Mouse (Mus musculus): Measurements from ENCODE around the gene BC107364. TPM values are rescaled to one million over a fixed set of nuclear protein-coding genes. Genes with fewer than 3 reads are reported as not detected.
A peak's percentile ranks its signal among the peaks of the same experiment; 100 is the strongest.
"Not testable (repeated sequence)": the region's sequence is repeated elsewhere in the genome, so short reads cannot be mapped to it uniquely, and the experiment has no call there.

The BC107364 gene
- polyA plus RNA-seq, 1 experiment, result 5.5 TPM

DNA sequence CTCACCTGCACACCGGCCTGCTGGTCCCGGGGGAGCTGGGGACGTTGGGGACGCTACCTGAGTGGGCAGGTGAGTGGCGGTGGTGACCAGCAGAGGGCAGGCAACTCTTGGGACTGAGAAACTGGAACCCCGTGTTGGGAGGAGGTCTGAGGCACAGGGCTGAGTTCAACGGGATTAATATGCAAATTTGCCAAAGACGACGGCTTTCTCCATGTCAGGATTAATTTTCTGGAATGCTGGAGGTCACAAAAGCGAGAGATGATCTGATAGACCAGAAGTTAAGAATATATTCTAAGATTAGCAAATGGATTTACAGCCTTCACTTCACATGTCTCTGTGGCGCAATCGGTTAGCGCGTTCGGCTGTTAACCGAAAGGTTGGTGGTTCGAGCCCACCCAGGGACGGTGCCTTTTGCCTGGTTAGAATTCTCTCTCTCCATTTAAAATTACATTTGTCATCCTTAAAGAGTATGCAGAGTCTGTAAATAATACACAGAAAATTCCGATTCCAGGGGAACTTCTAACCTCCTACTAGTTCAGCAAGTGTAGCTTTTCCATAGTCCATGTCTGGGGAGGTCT lies 45.4 kb upstream of the BC107364 start:
- TF ChIP-seq POLR2A (IDR thresholded peaks at IDR 0.05; ENCODE audit: control insufficient read depth, low read depth, low read length) (no peak), CTCF (IDR thresholded peaks at IDR 0.05; ENCODE audit: control insufficient read depth, insufficient read depth, insufficient replicate concordance, low read depth, low read length) (0 out of 2 replicates have a peak, but pooled peaks have one; percentile 1)
- H3K27me3 ChIP-seq (ENCODE audit: control insufficient read depth, insufficient read depth, low read length), result no peaks in the 10 kb centered on the region
- H3K4me3 ChIP-seq (ENCODE audit: control insufficient read depth, low read depth, low read length), result peak overlapping the region; percentile 46
- H3K27ac ChIP-seq (ENCODE audit: control insufficient read depth, insufficient read depth, low read depth, low read length), result no peak overlapping the region
- no peaks in the 10 kb centered on the region for H3K36me3 ChIP-seq (ENCODE audit: control insufficient read depth, insufficient read depth, low read length)
- H3K4me1 ChIP-seq (ENCODE audit: control insufficient read depth, insufficient read depth, low read length), result peaks cover 2% of the 10 kb centered on the region; the same call in 1 of the 2 replicates

DNA sequence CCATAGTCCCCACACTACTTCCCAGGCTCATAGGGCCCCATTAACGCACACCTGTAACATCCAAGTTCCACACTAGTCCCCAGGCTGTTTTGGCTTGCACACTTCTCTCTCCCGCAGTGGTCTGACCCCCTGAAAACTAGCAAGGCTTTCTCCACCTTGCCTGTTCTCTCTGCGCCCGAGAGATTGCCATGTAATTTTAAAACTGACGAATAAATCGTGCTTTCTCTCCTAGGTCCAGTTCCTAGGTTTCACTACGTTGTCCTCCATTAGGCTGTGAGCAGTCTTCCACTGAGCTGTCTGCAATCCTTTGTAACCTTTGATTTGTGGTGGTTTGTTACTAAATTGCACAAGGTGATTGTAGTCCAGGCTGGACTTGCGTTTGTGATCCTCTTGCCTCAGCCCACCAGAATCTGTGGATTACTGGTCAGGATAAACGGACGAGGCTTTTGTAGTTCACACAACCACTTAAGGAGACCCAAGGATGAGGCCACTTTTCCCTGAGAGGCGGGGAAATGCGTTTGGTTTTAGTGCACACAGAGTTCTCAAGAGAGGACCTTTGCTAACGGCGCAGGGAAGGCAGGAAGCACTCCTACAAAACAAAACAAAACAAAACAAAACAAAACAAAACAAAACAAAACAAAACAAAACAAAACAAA lies 44.6 kb upstream of the BC107364 start:
- not testable (repeated sequence) for H3K4me1 ChIP-seq (ENCODE audit: control insufficient read depth, insufficient read depth, low read length); H3K27me3 ChIP-seq (ENCODE audit: control insufficient read depth, insufficient read depth, low read length); H3K4me3 ChIP-seq (ENCODE audit: control insufficient read depth, low read depth, low read length); H3K36me3 ChIP-seq (ENCODE audit: control insufficient read depth, insufficient read depth, low read length); H3K27ac ChIP-seq (ENCODE audit: control insufficient read depth, insufficient read depth, low read depth, low read length)

DNA sequence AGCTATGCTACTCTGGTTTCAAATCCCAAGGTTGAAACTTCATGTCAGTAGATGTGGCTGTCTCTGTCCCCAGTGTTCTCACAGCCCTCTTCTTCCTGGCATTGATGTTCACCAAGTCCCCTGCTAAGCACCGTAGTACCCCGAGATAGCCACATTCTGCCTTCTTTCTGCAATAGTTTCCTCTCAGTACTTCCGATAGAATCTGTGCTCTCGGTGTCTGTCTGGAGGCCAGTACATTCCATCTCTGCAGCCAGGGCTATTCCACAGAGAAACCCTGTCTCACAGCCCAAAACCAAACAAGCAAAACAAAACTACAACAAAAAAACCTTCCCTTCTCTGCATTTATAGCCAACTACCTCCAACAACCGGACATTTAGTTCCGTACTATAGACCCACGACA lies 44.1 kb upstream of the BC107364 start:
- Histone ChIP-seq H3K4me1 (ENCODE audit: control insufficient read depth, insufficient read depth, low read length) (peaks cover 2% of the 10 kb centered on the region; the same call in 1 of the 2 replicates), H3K27me3 (ENCODE audit: control insufficient read depth, insufficient read depth, low read length) (no peaks in the 10 kb centered on the region), H3K27ac (ENCODE audit: control insufficient read depth, insufficient read depth, low read depth, low read length) (no peak overlapping the region), H3K36me3 (ENCODE audit: control insufficient read depth, insufficient read depth, low read length) (no peaks in the 10 kb centered on the region), H3K4me3 (ENCODE audit: control insufficient read depth, low read depth, low read length) (no peak overlapping the region)
- TF ChIP-seq POLR2A (IDR thresholded peaks at IDR 0.05; ENCODE audit: control insufficient read depth, low read depth, low read length) (no peak), CTCF (IDR thresholded peaks at IDR 0.05; ENCODE audit: control insufficient read depth, insufficient read depth, insufficient replicate concordance, low read depth, low read length) (no peak)

DNA sequence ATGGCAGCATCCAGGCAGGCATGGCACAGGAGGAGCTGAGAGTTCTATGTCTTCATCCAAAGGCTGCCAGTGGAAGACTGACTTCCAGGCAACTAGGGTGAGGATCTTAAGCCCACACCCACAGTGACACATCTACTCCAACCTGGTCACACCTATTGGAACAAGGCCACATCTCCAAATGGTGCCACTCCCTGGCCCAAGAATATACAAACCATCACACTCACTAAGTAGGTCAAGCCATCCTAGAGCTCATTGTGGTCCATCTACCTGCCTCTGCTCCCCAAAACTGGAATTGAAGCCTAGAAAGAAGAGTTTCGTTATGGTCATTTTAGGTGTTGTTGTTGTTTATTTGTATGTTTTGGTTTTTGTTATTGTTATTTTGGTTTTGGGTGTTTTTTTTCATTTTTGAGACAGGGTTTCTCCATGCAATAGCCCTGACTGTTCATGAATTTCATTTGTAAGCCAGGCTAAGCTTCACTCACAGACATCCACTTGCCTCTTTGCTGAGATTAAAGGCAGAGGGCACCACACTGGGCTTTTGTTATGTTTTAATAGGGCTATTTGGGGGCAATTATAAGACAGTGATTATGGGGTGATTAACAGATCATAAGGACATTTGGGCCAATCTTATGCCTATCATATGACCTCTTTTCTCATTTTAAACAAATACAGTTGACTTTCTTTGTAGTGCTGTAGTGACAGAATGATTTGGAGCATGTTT lies 43.5 kb upstream of the BC107364 start:
- no peak overlapping the region for H3K4me3 ChIP-seq (ENCODE audit: control insufficient read depth, low read depth, low read length)
- H3K4me1 ChIP-seq (ENCODE audit: control insufficient read depth, insufficient read depth, low read length), result peaks cover 2% of the 10 kb centered on the region; the same call in 1 of the 2 replicates
- no peak for TF ChIP-seq POLR2A (IDR thresholded peaks at IDR 0.05; ENCODE audit: control insufficient read depth, low read depth, low read length)
- no peak for TF ChIP-seq CTCF (IDR thresholded peaks at IDR 0.05; ENCODE audit: control insufficient read depth, insufficient read depth, insufficient replicate concordance, low read depth, low read length)
- no peaks in the 10 kb centered on the region for H3K27me3 ChIP-seq (ENCODE audit: control insufficient read depth, insufficient read depth, low read length)
- no peaks in the 10 kb centered on the region for H3K36me3 ChIP-seq (ENCODE audit: control insufficient read depth, insufficient read depth, low read length)
- H3K27ac ChIP-seq (ENCODE audit: control insufficient read depth, insufficient read depth, low read depth, low read length), result no peak overlapping the region

DNA sequence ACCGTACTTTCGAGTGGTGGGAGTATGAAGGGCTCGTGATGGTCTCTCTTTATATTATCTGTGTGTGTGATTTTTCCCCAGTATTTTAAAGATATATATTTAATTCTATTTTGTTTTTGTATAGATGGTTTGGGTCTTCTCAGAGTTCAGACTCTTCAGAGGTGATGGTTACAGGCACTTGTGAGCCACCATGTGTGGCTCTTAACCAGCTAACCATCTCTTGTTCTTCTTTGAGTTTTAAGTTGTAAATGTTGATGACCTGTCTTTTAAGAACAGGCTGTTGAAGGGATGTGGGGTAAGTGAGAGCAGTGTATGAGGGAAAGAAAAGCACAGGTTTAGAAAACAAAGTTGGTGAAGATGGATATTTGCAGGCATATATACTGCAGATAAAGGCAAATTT lies 42.8 kb upstream of the BC107364 start:
- Histone ChIP-seq H3K27me3 (ENCODE audit: control insufficient read depth, insufficient read depth, low read length) (no peaks in the 10 kb centered on the region), H3K4me1 (ENCODE audit: control insufficient read depth, insufficient read depth, low read length) (peaks cover 2% of the 10 kb centered on the region; the same call in 1 of the 2 replicates), H3K4me3 (ENCODE audit: control insufficient read depth, low read depth, low read length) (no peak overlapping the region), H3K36me3 (ENCODE audit: control insufficient read depth, insufficient read depth, low read length) (no peaks in the 10 kb centered on the region), H3K27ac (ENCODE audit: control insufficient read depth, insufficient read depth, low read depth, low read length) (no peak overlapping the region)
- TF ChIP-seq CTCF (IDR thresholded peaks at IDR 0.05; ENCODE audit: control insufficient read depth, insufficient read depth, insufficient replicate concordance, low read depth, low read length) (no peak), POLR2A (IDR thresholded peaks at IDR 0.05; ENCODE audit: control insufficient read depth, low read depth, low read length) (no peak)

DNA sequence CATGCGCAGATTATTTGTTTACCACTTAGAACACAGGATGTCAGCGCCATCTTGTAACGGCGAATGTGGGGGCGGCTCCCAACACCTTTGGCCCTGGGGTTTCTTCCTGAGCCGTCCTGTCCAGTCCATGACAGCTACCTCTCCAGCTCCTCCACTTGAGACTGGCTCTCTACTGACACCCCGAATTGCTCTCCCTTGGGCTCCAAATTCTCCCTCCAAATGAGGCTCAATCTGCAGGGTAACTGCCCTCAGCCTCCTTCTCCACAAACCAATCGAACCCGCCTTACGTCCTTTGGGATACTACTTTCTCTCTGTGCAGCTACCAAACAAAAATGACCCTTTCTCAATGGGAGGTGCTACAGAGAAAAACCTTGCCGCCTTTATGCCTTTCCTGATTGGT lies 42.4 kb upstream of the BC107364 start:
- not testable (repeated sequence) for H3K27me3 ChIP-seq (ENCODE audit: control insufficient read depth, insufficient read depth, low read length); H3K4me3 ChIP-seq (ENCODE audit: control insufficient read depth, low read depth, low read length); H3K36me3 ChIP-seq (ENCODE audit: control insufficient read depth, insufficient read depth, low read length); H3K4me1 ChIP-seq (ENCODE audit: control insufficient read depth, insufficient read depth, low read length); H3K27ac ChIP-seq (ENCODE audit: control insufficient read depth, insufficient read depth, low read depth, low read length)

DNA sequence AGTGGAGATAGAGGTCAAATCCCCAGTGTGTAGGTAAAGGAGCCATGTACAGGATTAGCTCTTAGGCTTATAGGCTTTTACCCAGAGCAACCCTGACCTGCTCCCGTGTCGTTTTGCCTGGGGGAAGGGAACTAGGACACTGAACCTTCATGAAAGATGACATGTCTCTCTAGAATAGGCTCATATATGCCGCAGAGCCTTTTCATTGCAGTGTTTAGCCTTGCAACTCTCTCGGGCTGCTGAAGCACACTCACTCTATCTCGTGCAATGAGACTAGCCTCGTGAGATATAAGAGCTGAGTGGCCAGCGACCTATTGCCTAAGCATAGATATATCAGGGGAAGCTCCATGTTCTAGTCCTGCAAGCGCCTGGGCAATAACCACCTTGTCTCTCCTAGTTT lies 37.5 kb upstream of the BC107364 start:
- not testable (repeated sequence) for H3K36me3 ChIP-seq (ENCODE audit: control insufficient read depth, insufficient read depth, low read length); H3K4me1 ChIP-seq (ENCODE audit: control insufficient read depth, insufficient read depth, low read length); H3K27me3 ChIP-seq (ENCODE audit: control insufficient read depth, insufficient read depth, low read length); H3K4me3 ChIP-seq (ENCODE audit: control insufficient read depth, low read depth, low read length)
- peak overlapping the region; percentile 53; the same call in 1 of the 2 replicates for H3K27ac ChIP-seq (ENCODE audit: control insufficient read depth, insufficient read depth, low read depth, low read length)

DNA sequence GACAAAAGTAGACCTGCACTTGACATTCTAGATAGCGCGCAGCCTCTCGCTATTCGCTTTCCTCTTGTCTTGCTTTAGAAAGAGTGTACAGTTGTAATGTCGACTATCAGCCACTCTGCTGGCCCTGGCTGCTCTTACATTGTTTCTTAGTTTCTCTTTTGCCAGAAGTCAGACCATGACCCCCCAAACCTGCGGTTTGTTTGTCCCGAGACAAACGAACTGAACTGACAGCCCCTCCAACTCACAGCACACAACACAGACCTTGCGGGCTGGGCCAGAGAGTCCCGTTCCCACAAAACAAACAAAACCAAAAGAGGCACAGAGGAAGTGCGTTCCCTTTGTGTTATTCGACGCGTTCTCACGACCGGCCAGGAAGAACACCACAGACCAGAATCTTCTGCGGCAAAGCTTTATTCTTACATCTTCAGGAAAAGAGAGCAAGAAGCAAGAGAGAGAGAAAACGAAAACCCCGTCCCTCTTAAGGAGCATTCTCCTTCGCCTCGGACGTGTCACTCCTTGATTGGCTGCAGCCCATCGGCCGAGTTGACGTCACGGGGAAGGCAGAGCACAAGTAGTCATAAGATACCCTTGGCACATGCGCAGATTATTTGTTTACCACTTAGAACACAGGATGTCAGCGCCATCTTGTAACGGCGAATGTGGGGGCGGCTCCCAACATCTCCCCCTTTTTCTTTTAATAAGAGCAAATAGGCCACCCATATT lies 37.0 kb upstream of the BC107364 start:
- not testable (repeated sequence) for H3K27me3 ChIP-seq (ENCODE audit: control insufficient read depth, insufficient read depth, low read length); H3K36me3 ChIP-seq (ENCODE audit: control insufficient read depth, insufficient read depth, low read length); H3K27ac ChIP-seq (ENCODE audit: control insufficient read depth, insufficient read depth, low read depth, low read length); H3K4me1 ChIP-seq (ENCODE audit: control insufficient read depth, insufficient read depth, low read length)
- peak overlapping the region; percentile 31; the same call in 1 of the 2 replicates for H3K4me3 ChIP-seq (ENCODE audit: control insufficient read depth, low read depth, low read length)

DNA sequence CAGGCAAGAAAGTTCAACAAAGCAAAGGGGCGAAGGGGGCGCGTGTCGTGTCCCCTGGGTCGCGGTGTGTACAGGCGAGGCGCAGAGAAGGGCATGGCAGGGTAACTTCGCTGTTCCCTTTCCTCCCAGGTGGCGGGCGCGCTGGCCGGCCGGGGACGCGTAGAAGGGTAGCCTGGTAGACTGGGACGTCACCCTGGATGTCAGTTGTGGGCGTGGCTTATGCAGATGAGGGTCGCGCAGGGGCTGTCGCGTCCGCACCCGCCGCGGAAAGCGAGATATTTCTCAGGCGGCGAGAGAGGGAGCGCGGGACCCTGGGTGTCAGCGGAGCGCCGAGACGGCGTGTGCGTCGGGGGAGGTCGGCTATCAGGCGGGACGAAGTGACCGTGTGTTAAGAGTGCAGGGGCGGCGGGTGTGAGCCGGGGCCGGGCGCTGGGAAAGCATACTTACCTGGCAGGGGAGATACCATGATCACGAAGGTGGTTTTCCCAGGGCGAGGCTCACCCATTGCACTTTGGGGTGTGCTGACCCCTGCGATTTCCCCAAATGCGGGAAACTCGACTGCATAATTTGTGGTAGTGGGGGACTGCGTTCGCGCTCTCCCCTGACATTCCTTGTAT lies 36.3 kb upstream of the BC107364 start:
- Histone ChIP-seq H3K27ac (ENCODE audit: control insufficient read depth, insufficient read depth, low read depth, low read length) (peak overlapping the region; percentile 86), H3K4me3 (ENCODE audit: control insufficient read depth, low read depth, low read length) (peak overlapping the region; percentile 56)
- H3K36me3 ChIP-seq (ENCODE audit: control insufficient read depth, insufficient read depth, low read length); H3K27me3 ChIP-seq (ENCODE audit: control insufficient read depth, insufficient read depth, low read length); H3K4me1 ChIP-seq (ENCODE audit: control insufficient read depth, insufficient read depth, low read length): not testable (repeated sequence)
